Mouse (Mus musculus): ENCODE results near the gene Olfr374.
A peak's percentile ranks its signal among the peaks of the same experiment; 100 is the strongest.
"Not testable (repeated sequence)": the region's sequence is repeated elsewhere in the genome, so short reads cannot be mapped to it uniquely, and the experiment has no call there.

Olfr374 gene

DNA sequence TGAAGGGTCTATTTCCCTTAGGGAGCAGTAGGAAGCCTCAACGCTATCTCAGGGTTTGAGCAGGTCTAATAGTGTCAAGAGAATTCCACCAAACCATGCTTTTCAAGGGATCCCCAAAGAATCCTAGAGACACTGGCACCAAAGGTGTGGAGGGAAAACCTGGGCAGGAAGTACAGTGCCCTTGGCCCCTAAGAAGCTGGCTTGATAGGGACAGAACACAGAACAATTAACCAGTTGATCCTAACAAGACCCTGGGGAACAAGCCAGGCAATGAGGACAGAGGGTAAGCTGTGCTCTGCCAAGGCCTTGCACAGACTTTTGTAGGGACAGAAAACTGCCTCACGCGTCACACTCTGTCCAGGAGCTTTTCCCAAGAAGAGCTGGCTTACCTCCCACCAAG is at the start of gene Olfr374:
Gene Olfr374 (plus strand): TSS at position 301 of the 400 bp plus-strand sequence.
- no peak for DNase-seq (ENCODE audit: low read depth, low spot score)

DNA sequence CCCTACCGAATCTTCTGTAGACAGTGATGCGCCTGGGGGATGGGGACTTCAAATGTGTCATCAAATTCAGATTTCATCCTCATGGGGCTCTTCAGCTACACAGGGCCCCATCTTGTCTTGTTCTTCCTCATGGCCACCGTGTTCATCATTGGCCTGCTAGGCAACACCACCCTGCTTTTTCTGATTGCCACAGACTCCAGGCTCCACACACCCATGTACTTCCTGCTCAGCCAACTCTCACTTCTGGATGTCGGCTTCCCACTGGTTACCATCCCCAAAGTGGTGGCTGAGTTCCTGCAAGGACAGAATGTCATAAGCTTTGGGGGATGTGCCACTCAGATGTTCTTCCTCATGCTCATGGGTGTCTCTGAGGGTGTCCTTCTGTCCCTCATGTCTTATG is 49.2 kb upstream of the Olfr374 start:
- not testable (repeated sequence) for DNase-seq (ENCODE audit: low read depth, low spot score)

DNA sequence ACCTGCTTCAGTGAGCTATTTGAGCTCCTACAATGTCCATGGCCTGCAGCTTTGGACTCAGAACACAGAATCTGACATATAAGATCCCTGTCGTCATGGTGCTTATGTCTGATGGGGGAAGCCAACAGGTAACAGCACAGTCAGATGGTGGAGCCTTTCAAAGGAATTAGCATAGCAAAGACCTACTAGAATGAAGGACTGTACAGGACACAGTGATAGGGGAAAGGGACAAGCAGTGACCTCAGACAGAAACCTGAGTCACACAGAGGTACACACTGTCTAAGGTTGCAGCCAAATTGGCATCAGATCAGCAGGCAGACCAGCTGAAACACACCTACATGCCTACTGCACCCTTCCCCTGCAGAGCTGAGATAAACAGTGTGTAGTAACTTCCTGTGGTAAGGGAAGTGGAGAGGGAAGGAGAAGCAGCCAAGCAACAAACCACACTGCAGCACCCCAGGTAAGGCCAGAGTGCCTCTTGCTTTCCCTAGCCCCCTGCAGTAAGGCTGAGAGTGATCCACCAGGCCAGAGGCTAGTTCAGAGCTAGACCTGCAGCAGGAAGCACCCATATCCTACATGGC is 39.9 kb upstream of the Olfr374 start:
- DNase-seq (ENCODE audit: low read depth, low spot score), result not testable (repeated sequence)

DNA sequence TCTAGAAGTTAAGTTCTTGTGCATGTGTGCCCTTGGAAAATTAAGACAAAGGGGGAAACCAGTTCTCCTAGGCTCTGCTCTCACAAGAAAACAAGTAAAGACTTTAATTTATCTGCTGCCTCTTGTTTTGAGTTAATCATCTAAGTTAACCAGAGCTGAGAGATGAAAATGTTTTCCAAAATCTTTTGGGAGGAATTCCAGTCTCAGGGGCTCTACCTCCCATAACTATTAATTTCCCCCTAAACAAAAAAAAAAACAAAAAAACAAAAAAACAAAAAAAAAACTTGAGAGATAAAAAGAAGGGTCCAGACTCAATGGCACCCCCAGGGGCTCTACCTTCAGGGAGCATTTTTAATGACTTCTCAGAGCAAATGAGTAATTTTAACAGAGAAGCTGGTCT is 24.0 kb upstream of the Olfr374 start, which contains the start of gene Olfr373:
Gene Olfr373 (plus strand): TSS at position 301 of the 400 bp plus-strand sequence.
- not testable (repeated sequence) for DNase-seq (ENCODE audit: low read depth, low spot score)

DNA sequence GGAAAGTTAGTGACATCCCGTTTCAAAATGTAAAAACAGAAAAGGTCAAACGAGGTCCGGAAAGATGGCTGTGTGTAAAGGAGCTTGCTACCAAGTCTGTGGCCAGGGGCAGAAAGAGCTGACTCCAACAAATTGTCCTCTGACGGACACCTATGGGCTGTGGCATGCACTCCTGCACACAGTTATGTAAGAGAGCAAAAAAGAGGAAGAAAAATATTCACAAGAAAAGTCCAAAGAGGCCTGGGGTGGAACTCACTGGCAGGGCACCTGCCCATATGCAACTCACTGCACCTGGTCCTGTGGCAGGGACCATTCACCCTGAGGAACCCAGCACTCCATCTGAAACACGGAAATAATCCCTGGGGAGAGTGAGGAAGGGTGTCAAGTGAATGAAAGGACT is 22.1 kb upstream of the Olfr374 start:
- no peak for DNase-seq (ENCODE audit: low read depth, low spot score)

DNA sequence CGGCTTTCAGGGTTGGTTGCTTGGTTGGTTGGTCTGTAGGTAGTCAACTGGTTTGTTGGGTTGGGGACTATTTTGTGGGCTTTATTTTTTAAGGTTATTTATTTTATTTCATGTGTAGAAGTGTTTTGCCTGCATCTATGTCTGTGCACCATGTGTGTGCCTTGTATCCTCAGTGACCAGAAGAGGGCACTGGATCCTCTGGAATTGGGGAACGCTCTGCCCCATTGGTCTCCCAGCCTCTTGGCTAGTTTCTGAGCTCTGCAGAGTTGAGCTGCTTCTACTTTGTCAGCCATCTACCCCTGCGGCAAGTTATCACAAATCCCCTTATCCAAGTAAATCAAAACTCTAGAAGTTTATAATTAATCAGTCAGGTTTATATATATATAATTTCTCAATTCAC is 19.2 kb upstream of the Olfr374 start:
- not testable (repeated sequence) for DNase-seq (ENCODE audit: low read depth, low spot score)

DNA sequence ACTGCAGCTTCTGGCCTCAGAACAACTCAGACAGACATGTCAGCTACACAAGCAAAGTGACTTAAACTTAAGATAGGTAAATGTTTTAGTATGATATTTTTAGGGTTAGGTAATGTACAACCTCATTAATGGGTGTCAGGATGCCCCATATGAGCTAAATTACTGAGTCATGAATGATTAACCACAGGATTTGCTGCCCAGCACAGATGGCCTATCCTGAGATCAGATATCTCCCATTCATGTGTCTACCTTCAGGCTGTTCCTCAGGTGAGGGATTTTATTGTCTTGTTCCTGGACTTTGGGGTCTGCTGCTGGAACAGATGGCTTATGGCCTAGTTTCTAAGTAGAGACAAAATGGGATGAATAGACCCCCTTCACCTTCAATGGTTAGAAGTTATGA is 10.1 kb upstream of the Olfr374 start:
- DNase-seq (ENCODE audit: low read depth, low spot score), result not testable (repeated sequence)

DNA sequence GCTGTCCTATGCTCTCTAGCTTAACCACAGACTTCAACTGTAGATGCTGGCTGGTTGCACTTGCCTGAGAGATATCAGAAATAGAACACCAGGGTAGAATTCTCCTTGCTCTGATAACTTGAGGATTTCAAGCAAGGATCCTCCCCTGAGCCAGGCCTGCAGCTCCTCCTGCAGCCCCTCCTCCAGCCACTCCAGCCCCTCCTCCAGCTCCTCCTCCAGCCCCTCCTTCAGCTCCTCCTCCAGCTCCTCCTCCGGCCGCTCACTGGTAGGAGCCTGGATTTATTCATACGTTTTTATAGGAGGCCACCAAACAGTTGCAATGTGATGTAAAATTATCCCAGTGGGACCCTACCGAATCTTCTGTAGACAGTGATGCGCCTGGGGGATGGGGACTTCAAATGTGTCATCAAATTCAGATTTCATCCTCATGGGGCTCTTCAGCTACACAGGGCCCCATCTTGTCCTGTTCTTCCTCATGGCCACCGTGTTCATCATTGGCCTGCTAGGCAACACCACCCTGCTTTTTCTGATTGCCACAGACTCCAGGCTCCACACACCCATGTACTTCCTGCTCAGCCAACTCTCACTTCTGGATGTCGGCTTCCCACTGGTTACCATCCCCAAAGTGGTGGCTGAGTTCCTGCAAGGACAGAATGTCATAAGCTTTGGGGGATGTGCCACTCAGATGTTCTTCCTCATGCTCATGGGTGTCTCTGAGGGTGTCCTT is 7.3 kb upstream of the Olfr374 start:
- DNase-seq (ENCODE audit: low read depth, low spot score), result peak; percentile 28

DNA sequence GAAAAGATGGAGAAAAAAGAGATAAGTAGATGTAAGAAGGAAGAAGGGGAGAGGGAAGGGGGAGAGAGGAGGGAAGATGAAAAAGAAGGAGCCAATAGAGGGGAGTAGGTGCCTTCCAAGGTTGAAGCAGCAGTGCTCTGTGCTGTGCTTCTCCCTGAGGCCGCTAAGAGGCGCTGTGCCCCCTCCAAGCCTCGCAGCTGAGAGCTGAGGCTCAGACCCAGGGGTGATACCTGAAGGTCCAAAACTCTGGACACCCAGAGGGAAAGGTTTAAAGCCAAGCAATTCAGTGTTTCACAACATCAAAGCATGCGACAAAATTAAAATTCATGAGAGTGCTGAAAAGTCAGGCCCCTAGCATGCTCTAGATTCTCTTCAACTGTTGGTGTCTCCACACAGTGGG is 1.7 kb upstream of the Olfr374 start:
- DNase-seq (ENCODE audit: low read depth, low spot score), result peak; percentile 26

DNA sequence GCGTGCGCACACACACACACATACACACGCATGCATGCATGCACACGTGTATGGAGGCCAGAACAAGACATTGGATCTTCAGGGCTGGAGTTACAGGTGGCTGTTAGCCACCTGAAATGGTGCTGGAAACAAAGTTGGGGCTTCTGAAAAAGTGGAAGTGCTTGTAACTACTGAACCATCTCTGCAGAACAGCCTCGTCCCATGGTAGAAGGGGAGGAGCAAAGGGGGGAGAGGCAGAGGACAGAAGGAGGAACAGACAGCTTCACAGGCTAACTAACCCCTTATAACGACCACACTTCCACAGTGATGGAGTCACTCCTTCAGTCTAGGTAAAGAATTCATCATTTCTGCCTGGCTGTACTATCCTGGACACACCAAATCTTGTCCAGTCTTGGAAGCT is 4.0 kb downstream of the Olfr374 start:
- DNase-seq (ENCODE audit: low read depth, low spot score), result no peak

DNA sequence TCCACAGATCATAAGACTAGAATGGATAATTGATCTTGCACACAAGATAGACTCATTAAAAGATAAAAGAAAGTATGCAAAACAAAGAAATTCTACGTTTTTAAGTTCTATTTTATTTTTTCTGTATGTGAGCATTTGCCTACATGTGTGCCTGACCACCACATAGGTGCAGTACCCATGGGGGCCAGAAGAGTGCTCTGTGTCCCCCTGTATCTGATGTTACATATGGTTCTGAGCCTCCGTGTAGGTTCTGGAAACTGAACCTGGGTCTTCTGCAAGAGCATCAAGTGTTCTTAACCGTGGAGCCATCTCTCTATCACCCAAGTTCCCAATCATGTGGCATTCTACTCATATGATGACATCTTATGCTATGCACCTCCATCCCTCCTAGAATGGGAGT is 5.6 kb downstream of the Olfr374 start:
- DNase-seq (ENCODE audit: low read depth, low spot score), result no peak

DNA sequence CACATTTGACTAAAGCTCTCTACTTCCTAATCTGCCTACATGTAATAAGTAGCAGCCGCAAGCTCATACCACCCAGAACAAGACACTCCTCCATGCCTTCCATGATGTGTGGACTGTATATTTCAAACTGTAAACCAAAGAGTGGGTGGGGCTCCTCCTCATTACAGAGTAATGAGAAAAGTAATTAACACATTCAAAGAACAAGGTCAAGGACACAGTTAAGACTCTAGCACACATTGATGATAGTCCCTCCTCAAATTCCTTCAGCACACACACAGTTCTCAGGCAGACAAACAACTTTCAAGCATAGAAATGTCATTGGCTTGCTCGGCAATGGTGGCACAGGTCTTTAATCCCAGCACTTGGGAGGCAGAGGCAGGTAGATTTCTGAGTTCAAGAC is 8.4 kb downstream of the Olfr374 start:
- no peak for DNase-seq (ENCODE audit: low read depth, low spot score)

DNA sequence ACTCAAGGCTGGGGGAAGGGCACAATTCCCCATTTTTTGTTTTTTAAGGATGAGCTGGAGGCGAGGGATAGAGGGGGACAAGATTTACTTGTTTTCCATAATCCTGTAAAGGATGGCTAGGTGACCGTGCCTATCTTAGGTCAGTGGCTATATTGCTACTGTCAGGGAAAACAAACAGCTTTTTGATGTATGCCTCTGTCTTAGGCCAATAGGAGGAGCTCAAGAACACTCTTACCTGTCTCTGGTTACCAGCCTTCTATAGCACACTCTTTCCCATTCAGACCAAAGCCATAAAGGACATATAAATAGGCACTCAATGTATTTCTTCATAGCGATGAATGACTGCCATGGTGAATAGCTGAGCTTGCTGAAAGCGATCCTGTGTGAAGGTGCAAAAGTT is 11.8 kb downstream of the Olfr374 start:
- DNase-seq (ENCODE audit: low read depth, low spot score), result no peak

DNA sequence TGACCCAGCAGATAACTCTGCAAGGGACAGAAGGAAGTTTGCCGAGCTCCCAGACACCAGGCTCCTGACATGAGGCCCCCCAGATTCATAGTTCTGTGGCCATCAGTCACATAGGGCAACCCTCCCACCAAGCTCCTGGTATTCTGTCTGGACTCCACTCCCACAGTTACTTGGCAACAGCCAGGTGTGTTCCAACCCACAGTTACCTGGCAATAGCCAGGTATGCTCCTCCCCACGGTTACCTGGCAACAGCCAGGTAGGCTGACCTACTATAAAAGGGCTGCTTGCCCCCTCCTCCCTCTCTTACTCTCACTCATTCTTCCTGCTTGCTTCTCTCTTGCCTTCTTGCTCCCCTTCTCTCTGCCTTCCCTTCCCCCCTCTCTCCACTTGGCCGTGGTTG is 14.6 kb downstream of the Olfr374 start:
- DNase-seq (ENCODE audit: low read depth, low spot score), result not testable (repeated sequence)

DNA sequence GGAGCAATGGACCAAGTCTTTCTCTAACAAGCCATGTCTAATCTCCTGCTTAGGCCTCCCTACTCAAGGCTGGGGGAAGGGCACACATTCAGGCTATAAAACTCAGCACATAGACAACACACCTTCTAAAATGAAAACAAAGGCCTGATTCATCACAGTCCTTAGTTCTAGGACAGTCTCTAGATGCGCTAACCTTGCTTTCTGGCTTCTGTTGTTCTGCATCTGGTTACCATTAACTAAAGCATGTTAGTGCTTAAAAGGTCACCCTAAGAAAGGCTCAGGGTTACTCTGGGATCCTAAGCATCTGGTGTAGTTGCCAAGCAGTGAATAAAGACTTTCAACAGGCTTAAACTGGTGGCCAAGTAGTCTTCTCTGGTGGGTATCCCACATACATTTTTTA is 15.2 kb downstream of the Olfr374 start:
- DNase-seq (ENCODE audit: low read depth, low spot score), result no peak

DNA sequence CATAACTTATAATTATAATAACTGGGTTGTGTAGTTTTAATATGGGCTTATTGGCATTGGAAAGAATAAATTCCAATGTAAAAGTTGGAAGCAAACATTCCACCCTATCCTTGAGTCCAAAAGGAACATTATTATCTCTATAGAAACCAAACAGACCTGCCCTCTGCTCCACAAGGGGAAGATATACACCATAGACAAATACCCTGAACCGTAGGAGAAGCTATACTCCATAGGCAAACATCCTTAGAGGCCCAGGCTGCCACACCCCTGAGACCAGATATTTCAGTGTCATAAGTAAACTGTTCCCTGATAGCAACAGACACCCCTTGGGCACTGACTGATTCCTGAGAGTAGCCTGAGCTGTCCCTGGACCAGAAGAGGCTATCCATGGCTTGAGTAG is 21.0 kb downstream of the Olfr374 start:
- no peak for DNase-seq (ENCODE audit: low read depth, low spot score)

DNA sequence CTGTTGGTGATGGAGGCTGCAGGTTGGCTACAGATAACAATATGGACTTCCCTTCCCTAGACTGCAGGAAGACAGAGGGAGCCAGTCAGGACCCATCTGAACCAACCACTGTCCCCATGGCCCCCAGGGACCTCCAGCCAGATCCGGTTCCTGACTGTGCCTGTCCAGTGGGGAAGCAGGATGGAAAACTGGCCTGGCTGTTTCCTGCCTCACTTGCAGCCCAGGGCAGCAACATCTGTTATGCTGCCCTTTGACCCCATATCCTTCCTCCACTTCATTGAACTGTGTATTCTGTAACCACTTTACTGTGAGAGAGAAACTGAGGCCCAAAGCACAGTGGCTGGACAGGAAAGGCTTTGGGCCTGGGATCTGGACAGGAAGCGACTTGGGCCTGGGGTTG is 24.4 kb downstream of the Olfr374 start:
- DNase-seq (ENCODE audit: low read depth, low spot score), result no peak

DNA sequence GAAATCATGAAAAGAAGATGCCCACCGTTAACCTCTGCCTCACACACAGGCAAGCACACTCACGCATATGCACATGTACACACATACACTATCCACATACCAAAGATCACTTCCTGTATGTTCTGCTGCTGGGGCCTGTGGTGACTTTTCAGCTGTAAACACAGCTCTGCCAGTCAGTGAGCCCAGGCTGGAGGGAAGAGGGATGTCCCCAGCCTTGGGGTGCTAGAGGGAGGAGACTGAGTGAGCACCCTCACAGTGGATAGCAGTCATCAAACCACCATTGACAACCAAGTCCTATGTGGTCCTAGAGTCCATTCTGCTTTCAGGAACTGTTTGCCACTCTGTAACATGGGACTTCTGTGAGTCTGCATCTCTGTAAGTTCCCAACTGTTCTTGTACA is 25.1 kb downstream of the Olfr374 start:
- no peak for DNase-seq (ENCODE audit: low read depth, low spot score)

DNA sequence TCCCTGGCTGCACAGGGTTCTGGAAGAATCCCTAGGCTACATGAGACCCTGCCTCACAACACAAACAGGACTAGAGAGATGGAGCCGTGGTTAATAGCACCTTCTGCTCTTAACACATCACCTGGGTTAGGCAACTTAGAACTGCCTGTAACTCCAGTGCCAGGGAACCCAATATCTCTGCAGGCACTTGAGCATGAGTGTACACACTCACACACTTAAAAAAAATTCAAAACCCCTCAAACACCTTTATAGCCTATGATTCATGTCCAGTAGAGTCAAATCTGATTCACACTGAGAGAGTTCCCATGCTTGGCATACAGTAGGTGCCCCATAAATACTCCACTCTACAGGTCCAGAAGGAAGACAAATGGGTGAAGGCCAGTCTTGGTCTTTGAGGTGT is 25.6 kb downstream of the Olfr374 start:
- DNase-seq (ENCODE audit: low read depth, low spot score), result no peak

DNA sequence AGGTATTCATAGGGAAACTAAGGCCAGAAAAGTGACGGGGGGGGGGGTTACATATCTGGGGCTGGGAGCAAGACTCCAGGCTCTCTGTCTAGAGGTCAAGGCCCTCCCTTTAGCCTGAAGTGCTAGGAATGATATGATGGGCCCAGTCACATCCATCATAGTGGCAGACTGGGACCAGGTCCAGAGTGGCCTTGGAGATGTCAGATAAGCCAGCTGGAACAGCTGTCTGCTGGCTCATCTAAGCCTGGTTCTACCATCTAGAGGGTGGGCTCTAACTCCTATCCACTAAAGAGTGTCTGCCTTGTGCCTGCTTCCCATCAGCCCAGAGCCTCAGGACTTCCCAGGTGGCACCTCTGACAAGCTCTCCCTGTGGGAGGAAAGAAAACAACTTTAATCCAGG is 26.1 kb downstream of the Olfr374 start:
- DNase-seq (ENCODE audit: low read depth, low spot score), result no peak

DNA sequence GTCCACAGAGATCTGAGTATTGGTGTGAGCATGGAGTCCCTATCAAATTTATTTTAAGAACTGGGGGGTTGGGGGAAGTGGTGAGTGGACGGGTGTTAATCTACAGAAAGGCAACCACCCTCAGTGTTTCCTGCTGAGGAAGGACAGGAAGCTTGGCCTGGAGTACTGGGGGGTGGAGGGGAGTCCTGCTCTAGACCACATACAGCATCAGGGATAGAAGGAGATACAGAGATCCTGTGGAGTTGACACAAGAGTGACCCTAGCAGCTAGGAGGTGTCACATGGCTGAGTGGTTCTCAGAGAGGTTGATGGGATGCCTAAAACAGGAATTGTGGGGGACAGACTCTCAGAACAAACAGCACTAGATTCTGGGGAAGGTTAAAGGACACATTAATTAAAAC is 26.7 kb downstream of the Olfr374 start:
- DNase-seq (ENCODE audit: low read depth, low spot score), result no peak

DNA sequence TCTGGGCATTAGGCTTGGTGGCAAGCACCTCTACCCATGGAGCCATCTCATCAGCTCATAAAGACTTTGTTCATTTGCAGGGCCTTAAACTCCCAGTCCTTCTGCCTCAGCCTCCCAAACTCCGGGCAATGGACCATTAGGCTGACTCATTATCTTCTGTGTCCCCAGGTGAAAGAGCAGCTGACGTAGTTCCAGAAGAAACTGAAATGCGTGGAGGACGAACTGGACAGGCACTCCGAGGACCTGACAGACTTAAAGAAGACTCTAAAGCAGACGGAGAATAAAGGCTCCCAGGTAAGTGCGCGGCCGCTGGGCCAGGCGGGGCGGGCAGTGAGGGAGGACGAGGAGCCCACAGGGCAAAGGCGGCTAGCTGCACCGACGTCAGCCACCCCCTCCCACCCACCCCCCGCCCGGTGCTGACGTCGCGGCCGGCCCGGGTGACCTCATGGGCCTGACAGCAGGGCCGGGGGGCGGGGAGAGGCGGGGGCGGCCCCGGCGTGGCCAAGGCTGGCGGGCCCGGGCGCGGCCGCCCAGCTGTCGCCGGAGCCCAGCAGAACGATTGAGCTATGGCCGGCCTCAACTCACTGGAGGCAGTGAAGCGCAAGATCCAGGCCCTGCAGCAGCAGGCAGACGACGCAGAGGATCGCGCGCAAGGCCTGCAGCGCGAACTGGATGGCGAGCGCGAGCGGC is 28.1 kb downstream of the Olfr374 start, which contains the start of gene Tpm4:
Gene Tpm4 (plus strand): TSS at position 220 of the 690 bp plus-strand sequence.
- no peak for DNase-seq (ENCODE audit: low read depth, low spot score)

All from WW6 (cell line).